Mouse (Mus musculus): ENCODE results near the gene Mettl9.
"Not testable (repeated sequence)": the region's sequence is repeated elsewhere in the genome, so short reads cannot be mapped to it uniquely, and the experiment has no call there.

The Mettl9 gene

GRCm38 (mm10) chr7:121033856-121034652 lies at the start of gene Mettl9:
Mettl9 (plus strand) TSS chr7:121034445.
- peak; percentile 99 for DNase-seq (ENCODE audit: extremely low spot score, low spot score)

- DNase-seq (ENCODE audit: extremely low spot score, low spot score): no peak
Observed at GRCm38 (mm10) chr7:120991191-120991590, 43.1 kb upstream of the Mettl9 start.

- no peak for DNase-seq (ENCODE audit: extremely low spot score, low spot score)
Observed at GRCm38 (mm10) chr7:120999021-120999530, 35.2 kb upstream of the Mettl9 start.

- DNase-seq (ENCODE audit: extremely low spot score, low spot score): no peak
Observed at GRCm38 (mm10) chr7:121000065-121000822, 34.0 kb upstream of the Mettl9 start.

GRCm38 (mm10) chr7:121001879-121002278 lies 32.4 kb upstream of the Mettl9 start:
- no peak for DNase-seq (ENCODE audit: extremely low spot score, low spot score)

- no peak for DNase-seq (ENCODE audit: extremely low spot score, low spot score)
Observed at GRCm38 (mm10) chr7:121002407-121002928, 31.8 kb upstream of the Mettl9 start.

- no peak for DNase-seq (ENCODE audit: extremely low spot score, low spot score)
Observed at GRCm38 (mm10) chr7:121003793-121004418, 30.3 kb upstream of the Mettl9 start.

GRCm38 (mm10) chr7:121011794-121012689 lies 22.2 kb upstream of the Mettl9 start:
- no peak for DNase-seq (ENCODE audit: extremely low spot score, low spot score)

- DNase-seq (ENCODE audit: extremely low spot score, low spot score): no peak
Observed at GRCm38 (mm10) chr7:121014486-121014885, 19.8 kb upstream of the Mettl9 start.

- DNase-seq (ENCODE audit: extremely low spot score, low spot score): no peak
Observed at GRCm38 (mm10) chr7:121018778-121019177, 15.5 kb upstream of the Mettl9 start.

GRCm38 (mm10) chr7:121020277-121020676 lies 14.0 kb upstream of the Mettl9 start:
- no peak for DNase-seq (ENCODE audit: extremely low spot score, low spot score)

- DNase-seq (ENCODE audit: extremely low spot score, low spot score): no peak
Observed at GRCm38 (mm10) chr7:121025221-121026008, 8.8 kb upstream of the Mettl9 start.

- DNase-seq (ENCODE audit: extremely low spot score, low spot score): no peak
Observed at GRCm38 (mm10) chr7:121026300-121026699, 7.9 kb upstream of the Mettl9 start.

- not testable (repeated sequence) for DNase-seq (ENCODE audit: extremely low spot score, low spot score)
Observed at GRCm38 (mm10) chr7:121029947-121030346, 4.3 kb upstream of the Mettl9 start.

- DNase-seq (ENCODE audit: extremely low spot score, low spot score): no peak
Observed at GRCm38 (mm10) chr7:121034701-121035141, 476 bp downstream of the Mettl9 start.

GRCm38 (mm10) chr7:121035161-121035721 lies 996 bp downstream of the Mettl9 start:
- peak; percentile 75 for DNase-seq (ENCODE audit: extremely low spot score, low spot score)

- no peak for DNase-seq (ENCODE audit: extremely low spot score, low spot score)
Observed at GRCm38 (mm10) chr7:121040595-121040994, 6.3 kb downstream of the Mettl9 start.

GRCm38 (mm10) chr7:121041989-121042388 lies 7.7 kb downstream of the Mettl9 start:
- no peak for DNase-seq (ENCODE audit: extremely low spot score, low spot score)

GRCm38 (mm10) chr7:121043004-121043403 lies 8.8 kb downstream of the Mettl9 start:
- no peak for DNase-seq (ENCODE audit: extremely low spot score, low spot score)
